Mouse (Mus musculus): Measurements from ENCODE around the gene Ercc4. TPM values are rescaled to one million over a fixed set of nuclear protein-coding genes. Genes with fewer than 3 reads are reported as not detected.

Gene Ercc4
- total and polyA plus RNA-seq, 2 experiments = 5.4 to 5.6 TPM

DNA sequence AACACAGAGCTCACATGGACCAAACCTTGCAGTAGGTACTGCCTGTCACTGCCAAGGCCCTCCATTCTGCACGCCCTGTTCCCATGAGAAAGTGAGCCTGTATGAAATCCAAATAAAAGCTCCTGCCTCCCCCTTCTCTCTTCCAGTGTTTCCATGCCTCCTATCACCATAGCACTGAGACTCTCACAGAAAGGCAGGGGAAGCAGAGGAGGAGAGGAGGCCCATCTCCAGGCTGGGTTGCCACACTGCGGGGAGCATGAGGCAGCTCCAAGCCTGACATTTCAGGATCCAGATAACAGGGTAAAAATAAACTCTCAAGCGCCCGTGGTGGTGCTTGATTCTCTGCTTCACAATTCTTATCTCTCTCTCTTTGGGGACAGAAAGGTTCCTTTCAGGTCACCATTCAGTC lies 84.2 kb downstream of the Ercc4 start:
- Histone ChIP-seq H3K27me3 (ENCODE audit: control insufficient read depth, insufficient read depth, low read length) (no peaks in the 10 kb centered on the region), H3K4me3 (ENCODE audit: insufficient read depth, low read depth, low read length) (no peak overlapping the region), H3K79me2 (ENCODE audit: control insufficient read depth, insufficient read depth, low read length) (no peaks in the 10 kb centered on the region), H3K36me3 (ENCODE audit: control insufficient read depth, insufficient read depth, low read length) (no peaks in the 10 kb centered on the region), H3K27ac (replicated peaks; ENCODE audit: insufficient read depth, low read depth, low read length) (no peak overlapping the region), H3K4me1 (ENCODE audit: control insufficient read depth, insufficient read depth, low read length) (peaks cover 21% of the 10 kb centered on the region), H3K9ac (ENCODE audit: low read depth, low read length) (no peak overlapping the region)
- TF ChIP-seq CTCF (IDR thresholded peaks at IDR 0.05; ENCODE audit: low read depth, low read length) (no peak), POLR2A (IDR thresholded peaks at IDR 0.05; ENCODE audit: extremely low read depth, insufficient read depth, low read length) (no peak)
- 71% methylated on average over 4 of the region's 4 CpGs for WGBS
- DNase-seq (ENCODE audit: extremely low read depth, low read depth, low spot score) = no peak

DNA sequence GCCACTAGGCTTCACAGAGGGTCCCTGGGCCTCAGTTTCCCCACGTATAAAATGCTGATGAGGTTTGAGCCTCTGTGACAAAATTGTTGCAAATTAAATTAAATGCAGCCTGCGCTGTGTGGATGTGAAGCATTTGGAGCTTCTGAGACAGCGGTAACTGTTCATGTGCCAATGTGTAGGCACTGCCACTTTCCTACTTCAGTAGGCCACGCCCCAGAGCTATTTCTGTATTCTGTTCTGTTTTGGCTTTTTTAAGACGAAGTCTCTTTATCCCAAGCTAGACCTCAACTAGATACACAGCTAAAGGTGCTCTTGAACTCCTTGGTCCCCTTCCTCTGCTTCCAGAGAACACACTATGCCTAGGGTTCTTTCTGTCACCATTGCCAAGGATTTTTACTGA lies 85.4 kb downstream of the Ercc4 start:
- Histone ChIP-seq H3K4me1 (ENCODE audit: control insufficient read depth, insufficient read depth, low read length) (peaks cover 14% of the 10 kb centered on the region), H3K36me3 (ENCODE audit: control insufficient read depth, insufficient read depth, low read length) (no peaks in the 10 kb centered on the region), H3K27ac (replicated peaks; ENCODE audit: insufficient read depth, low read depth, low read length) (no peak overlapping the region), H3K4me3 (ENCODE audit: insufficient read depth, low read depth, low read length) (no peak overlapping the region), H3K9ac (ENCODE audit: low read depth, low read length) (no peak overlapping the region), H3K27me3 (ENCODE audit: control insufficient read depth, insufficient read depth, low read length) (no peaks in the 10 kb centered on the region), H3K79me2 (ENCODE audit: control insufficient read depth, insufficient read depth, low read length) (no peaks in the 10 kb centered on the region)
- DNase-seq (ENCODE audit: extremely low read depth, low read depth, low spot score) = no peak
- TF ChIP-seq CTCF (IDR thresholded peaks at IDR 0.05; ENCODE audit: low read depth, low read length) (no peak), POLR2A (IDR thresholded peaks at IDR 0.05; ENCODE audit: extremely low read depth, insufficient read depth, low read length) (no peak)
- WGBS = 95% methylated on average over 5 of the region's 5 CpGs

DNA sequence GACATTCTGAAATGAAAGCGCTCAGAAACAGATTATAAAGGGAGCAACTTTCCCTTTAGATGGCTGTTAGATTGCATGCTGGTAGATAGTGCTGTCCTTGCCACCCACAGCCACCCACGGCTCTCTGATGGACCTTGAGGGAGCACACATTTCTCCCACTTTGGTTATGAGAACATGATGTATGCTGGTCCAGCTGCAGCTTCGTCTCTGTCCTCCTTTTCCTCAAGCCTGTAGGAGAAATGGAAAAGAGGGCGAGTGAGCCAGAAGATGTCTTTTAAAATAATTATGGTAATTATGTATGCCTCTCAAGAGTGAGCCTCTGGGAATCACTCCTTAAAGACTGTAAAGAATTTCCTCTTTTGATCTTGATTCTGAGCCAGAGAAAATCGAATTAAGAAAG lies 87.1 kb downstream of the Ercc4 start:
- no peak for DNase-seq (ENCODE audit: extremely low read depth, low read depth, low spot score)
- no peak overlapping the region for H3K4me3 ChIP-seq (ENCODE audit: insufficient read depth, low read depth, low read length)
- peaks cover 3% of the 10 kb centered on the region; the same call in 1 of the 2 replicates for H3K4me1 ChIP-seq (ENCODE audit: control insufficient read depth, insufficient read depth, low read length)
- H3K9ac ChIP-seq (ENCODE audit: low read depth, low read length) = no peak overlapping the region
- 84% methylated on average over 5 of the region's 5 CpGs for WGBS
- no peaks in the 10 kb centered on the region for H3K79me2 ChIP-seq (ENCODE audit: control insufficient read depth, insufficient read depth, low read length)
- H3K36me3 ChIP-seq (ENCODE audit: control insufficient read depth, insufficient read depth, low read length) = no peaks in the 10 kb centered on the region
- TF ChIP-seq CTCF (IDR thresholded peaks at IDR 0.05; ENCODE audit: low read depth, low read length) = no peak
- TF ChIP-seq POLR2A (IDR thresholded peaks at IDR 0.05; ENCODE audit: extremely low read depth, insufficient read depth, low read length) = no peak
- H3K27me3 ChIP-seq (ENCODE audit: control insufficient read depth, insufficient read depth, low read length) = no peaks in the 10 kb centered on the region
- H3K27ac ChIP-seq (replicated peaks; ENCODE audit: insufficient read depth, low read depth, low read length) = no peak overlapping the region

DNA sequence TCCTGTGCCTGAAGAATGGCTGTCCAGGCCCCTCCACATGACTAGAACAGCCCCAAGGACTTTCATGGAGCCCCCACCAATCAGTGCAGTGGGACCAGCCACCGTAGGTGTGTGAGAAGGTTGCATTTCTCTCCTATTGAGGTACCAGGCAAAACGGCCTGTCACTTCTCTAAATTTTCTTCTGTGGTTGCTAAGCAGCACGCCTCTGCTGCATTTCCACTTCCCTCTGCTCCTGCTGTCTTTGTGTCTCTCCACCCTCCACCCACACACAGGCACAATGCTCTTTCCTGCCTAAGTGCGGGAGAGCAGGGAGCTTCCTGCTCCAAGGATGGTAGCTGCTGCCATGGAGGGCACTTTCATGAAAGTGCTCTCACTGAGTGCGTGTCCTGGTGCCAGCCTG lies 87.8 kb downstream of the Ercc4 start:
- Histone ChIP-seq H3K4me1 (ENCODE audit: control insufficient read depth, insufficient read depth, low read length) (0 out of 2 replicates have a peak, but pooled peaks cover 4% of the 10 kb centered on the region), H3K9ac (ENCODE audit: low read depth, low read length) (no peak overlapping the region), H3K4me3 (ENCODE audit: insufficient read depth, low read depth, low read length) (no peak overlapping the region), H3K27me3 (ENCODE audit: control insufficient read depth, insufficient read depth, low read length) (no peaks in the 10 kb centered on the region), H3K27ac (replicated peaks; ENCODE audit: insufficient read depth, low read depth, low read length) (no peak overlapping the region), H3K36me3 (ENCODE audit: control insufficient read depth, insufficient read depth, low read length) (no peaks in the 10 kb centered on the region), H3K79me2 (ENCODE audit: control insufficient read depth, insufficient read depth, low read length) (no peaks in the 10 kb centered on the region)
- no peak for TF ChIP-seq CTCF (IDR thresholded peaks at IDR 0.05; ENCODE audit: low read depth, low read length)
- TF ChIP-seq POLR2A (IDR thresholded peaks at IDR 0.05; ENCODE audit: extremely low read depth, insufficient read depth, low read length) = no peak
- no peak for DNase-seq (ENCODE audit: extremely low read depth, low read depth, low spot score)
- WGBS = 71% methylated on average over 5 of the region's 5 CpGs

DNA sequence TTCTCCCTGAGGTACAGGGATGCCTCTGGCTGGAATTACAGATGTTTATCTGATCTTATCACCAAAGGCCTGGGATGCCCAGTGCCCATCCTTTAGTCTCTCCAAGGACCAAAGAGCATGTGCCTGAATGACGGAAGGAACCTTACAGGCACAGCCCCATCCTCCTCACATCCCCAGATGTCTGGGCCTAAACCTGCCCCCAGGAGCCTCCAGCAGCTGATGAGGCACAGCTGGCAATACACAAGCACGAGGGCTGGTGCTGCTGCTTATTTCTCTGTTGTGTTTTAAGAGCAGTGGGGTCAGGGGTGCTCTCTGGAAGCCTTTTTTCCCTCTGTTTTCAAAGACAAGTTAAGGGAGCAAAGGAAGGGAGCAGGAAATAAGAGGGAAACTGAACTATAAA lies 89.7 kb downstream of the Ercc4 start:
- Histone ChIP-seq H3K27me3 (ENCODE audit: control insufficient read depth, insufficient read depth, low read length) (no peaks in the 10 kb centered on the region), H3K4me3 (ENCODE audit: insufficient read depth, low read depth, low read length) (no peak overlapping the region), H3K9ac (ENCODE audit: low read depth, low read length) (no peak overlapping the region), H3K79me2 (ENCODE audit: control insufficient read depth, insufficient read depth, low read length) (no peaks in the 10 kb centered on the region), H3K27ac (replicated peaks; ENCODE audit: insufficient read depth, low read depth, low read length) (no peak overlapping the region), H3K36me3 (ENCODE audit: control insufficient read depth, insufficient read depth, low read length) (no peaks in the 10 kb centered on the region), H3K4me1 (ENCODE audit: control insufficient read depth, insufficient read depth, low read length) (0 out of 2 replicates have a peak, but pooled peaks cover 3% of the 10 kb centered on the region)
- DNase-seq (ENCODE audit: extremely low read depth, low read depth, low spot score) = no peak
- 83% methylated on average over 2 of the region's 2 CpGs for WGBS
- TF ChIP-seq CTCF (IDR thresholded peaks at IDR 0.05; ENCODE audit: low read depth, low read length) (no peak), POLR2A (IDR thresholded peaks at IDR 0.05; ENCODE audit: extremely low read depth, insufficient read depth, low read length) (no peak)

Other genes with a start within 250 kb of the Ercc4 start
- 9.2 and 9.4 TPM in 2 replicates for gene Mrtfb, start 146.8 kb downstream of the Ercc4 start, total RNA-seq (2014; rRNA removed)
- 3.2 and 4.2 TPM in 2 replicates for gene Mrtfb, start 146.8 kb downstream of the Ercc4 start, polyA plus RNA-seq (2012; rRNA removed)

All from liver, adult 2 months (tissue).